Comparison of ENCODE assay signal across 8 mouse cellular contexts in genomic region chr5:138657854-138658253, GRCm38 (mm10). TPM values are rescaled to one million over a fixed set of nuclear protein-coding genes. Genes with fewer than 3 reads are reported as not detected.
DNase-seq lines count a peak whose midpoint lies in the region; ATAC-seq and TF ChIP-seq lines count a peak whose summit lies in the region.

No protein-coding gene starts in this region.

- no peak overlapping the region for H3K27ac ChIP-seq in cerebellum, adult 2 months (ENCODE audit: insufficient read depth, low read length)
- no peak overlapping the region for H3K27ac ChIP-seq in kidney, adult 2 months (ENCODE audit: insufficient read depth, low read depth, low read length)
- H3K27ac ChIP-seq in limb, embryonic 13.5 days: no peak overlapping the region

- DNase-seq in urinary bladder, postnatal 25 days (ENCODE audit: low spot score): peak; percentile 22
- DNase-seq in urinary bladder, postnatal 4 days (ENCODE audit: low spot score in 2 of 2): no peak
- DNase-seq in cerebellum, adult 2 months: peak; percentile 25 to 40
- DNase-seq in kidney, adult 2 months: peak; percentile 73
- DNase-seq in thymus, postnatal 14 days: peak; percentile 56

- H3K9me3 ChIP-seq in limb, embryonic 13.5 days: no peaks in the 10 kb centered on the region

- H3K4me1 ChIP-seq in cerebellum, adult 2 months (ENCODE audit: control insufficient read depth, insufficient read depth, low read length): no peaks in the 10 kb centered on the region
- H3K4me1 ChIP-seq in kidney, adult 2 months (ENCODE audit: control insufficient read depth, insufficient read depth, low read length): no peaks in the 10 kb centered on the region
- no peaks in the 10 kb centered on the region for H3K4me1 ChIP-seq in limb, embryonic 13.5 days

- H3K4me2 ChIP-seq in limb, embryonic 13.5 days (replicated peaks): no peak overlapping the region

- no peaks in the 10 kb centered on the region for H3K27me3 ChIP-seq in cerebellum, adult 2 months (ENCODE audit: control insufficient read depth, insufficient read depth, low read length)
- no peaks in the 10 kb centered on the region for H3K27me3 ChIP-seq in kidney, adult 2 months (replicated peaks; ENCODE audit: control insufficient read depth, insufficient read depth, low read length)
- no peaks in the 10 kb centered on the region for H3K27me3 ChIP-seq in limb, embryonic 13.5 days

- 33% methylated on average over 6 of the region's 6 CpGs for WGBS in cerebellum, adult 2 months
- WGBS in kidney, adult 2 months: 14% methylated on average over 6 of the region's 6 CpGs
- 39% methylated on average over 6 of the region's 6 CpGs for WGBS in limb, embryonic 13.5 days

- H3K36me3 ChIP-seq in kidney, adult 2 months (ENCODE audit: control insufficient read depth, insufficient read depth, low read length): no peaks in the 10 kb centered on the region
- H3K36me3 ChIP-seq in limb, embryonic 13.5 days: no peaks in the 10 kb centered on the region

- peak; percentile 60; the same call in 1 of the 2 replicates for TF ChIP-seq CTCF in cerebellum, adult 2 months (IDR thresholded peaks at IDR 0.05; ENCODE audit: borderline replicate concordance, insufficient read depth, low read depth, low read length)
- TF ChIP-seq CTCF in kidney, adult 2 months (conservative IDR thresholded peaks at IDR 0.05; ENCODE audit: insufficient read depth, insufficient read length, low read depth, low read length): 0 out of 2 replicates have a peak, but pooled peaks have one; percentile 25

- TF ChIP-seq POLR2A in cerebellum, adult 2 months (IDR thresholded peaks at IDR 0.05; ENCODE audit: borderline replicate concordance, insufficient read depth, low read length): no peak
- TF ChIP-seq POLR2A in kidney, adult 2 months (IDR thresholded peaks at IDR 0.05; ENCODE audit: low read depth, low read length): no peak

- ATAC-seq in frontal cortex, adult (ENCODE audit: low TSS enrichment): peak; percentile 62; the same call in 1 of the 2 replicates
- peak; percentile 57; the same call in 1 of the 2 replicates for ATAC-seq in limb, embryonic 13.5 days (ENCODE audit: low FRiP score, low read depth)
- peak; percentile 77 for ATAC-seq in monocyte, adult 5-6 weeks (replicated peaks; ENCODE audit: insufficient number of reproducible peaks, low FRiP score, low TSS enrichment, poor library complexity, severe bottlenecking)

- no peak overlapping the region for H3K4me3 ChIP-seq in cerebellum, adult 2 months (replicated peaks; ENCODE audit: insufficient read depth, low read depth, low read length)
- H3K4me3 ChIP-seq in kidney, adult 2 months (ENCODE audit: insufficient read depth, low read depth, low read length): no peak overlapping the region
- no peak overlapping the region for H3K4me3 ChIP-seq in limb, embryonic 13.5 days

- no peak overlapping the region for H3K9ac ChIP-seq in limb, embryonic 13.5 days

RNA-seq across cellular contexts. Expression of gene A430033K04Rik, which starts 35.2 kb away (rescaled TPM):
- 13.2 and 14.6 TPM in 2 replicates for polyA plus RNA-seq in cerebellum, adult 2 months (2012; rRNA removed)
- polyA plus RNA-seq in kidney, adult 2 months (2012; rRNA removed): 2.5 and 3.0 TPM in 2 replicates
- 20.8 and 20.9 TPM in 2 replicates for polyA plus RNA-seq in limb, embryonic 13.5 days (2015; fragmentation: Nextera tagmentation; extraction: Ambion mirVana)
- 4.2 to 13.7 TPM (median 7.4 TPM) in 3 replicates for total RNA-seq in monocyte, adult 5-6 weeks (2017)

RNA-seq across cellular contexts. Expression of gene Zfp68, which starts 38.3 kb away (rescaled TPM):
- 28.9 and 29.8 TPM in 2 replicates for polyA plus RNA-seq in cerebellum, adult 2 months (2012; rRNA removed)
- 5.0 and 7.1 TPM in 2 replicates for polyA plus RNA-seq in kidney, adult 2 months (2012; rRNA removed)
- 82.9 and 87.4 TPM in 2 replicates for polyA plus RNA-seq in limb, embryonic 13.5 days (2015; fragmentation: Nextera tagmentation; extraction: Ambion mirVana)
- total RNA-seq in monocyte, adult 5-6 weeks (2017): 53.7 to 70.6 TPM (median 65.0 TPM) in 3 replicates

Comparison
In these comparisons a context has a peak if more than half of its experiments do, and no peak if none do; other contexts are left out.
1. DNase-seq: peak in urinary bladder, postnatal 25 days (single experiment), cerebellum, adult 2 months (2 of 2), kidney, adult 2 months (single experiment) and thymus, postnatal 14 days (single experiment); none in urinary bladder, postnatal 4 days (0 of 2).
2. Peak in every context shown above with its lines, with median percentiles within 50 percentile points of each other: ATAC-seq.